Mouse (Mus musculus): ENCODE data around the gene Alkbh4. TPM values are rescaled to one million over a fixed set of nuclear protein-coding genes. Genes with fewer than 3 reads are reported as not detected.

Gene Alkbh4
- total RNA-seq, 2 experiments from 2014 or later, result 13.4 to 22.6 TPM

- no peak for ATAC-seq (replicated peaks; ENCODE audit: low FRiP score, poor library complexity, severe bottlenecking)
Measured at GRCm38 (mm10) chr5:136173606-136174463, 37.9 kb downstream of the Alkbh4 start.

- no peak for ATAC-seq (replicated peaks; ENCODE audit: low FRiP score, poor library complexity, severe bottlenecking)
Measured at GRCm38 (mm10) chr5:136179594-136179993, 43.6 kb downstream of the Alkbh4 start.

- no peak for ATAC-seq (replicated peaks; ENCODE audit: low FRiP score, poor library complexity, severe bottlenecking)
Measured at GRCm38 (mm10) chr5:136181197-136181596, 45.3 kb downstream of the Alkbh4 start.

GRCm38 (mm10) chr5:136182049-136182448 lies 46.1 kb downstream of the Alkbh4 start:
- ATAC-seq (replicated peaks; ENCODE audit: low FRiP score, poor library complexity, severe bottlenecking), result no peak

GRCm38 (mm10) chr5:136182830-136183229 lies 46.9 kb downstream of the Alkbh4 start:
- no peak for ATAC-seq (replicated peaks; ENCODE audit: low FRiP score, poor library complexity, severe bottlenecking)

GRCm38 (mm10) chr5:136183766-136184165 lies 47.8 kb downstream of the Alkbh4 start:
- no peak for ATAC-seq (replicated peaks; ENCODE audit: low FRiP score, poor library complexity, severe bottlenecking)

GRCm38 (mm10) chr5:136186723-136187122 lies 50.8 kb downstream of the Alkbh4 start:
- ATAC-seq (replicated peaks; ENCODE audit: low FRiP score, poor library complexity, severe bottlenecking), result no peak

Other genes starting within 250 kb of the Alkbh4 start
- not detected in 2 replicates for gene Hspb1, start 248.2 kb upstream of the Alkbh4 start, total RNA-seq (2015; ENCODE audit: low replicate concordance)
- gene Hspb1, start 248.2 kb upstream of the Alkbh4 start, total RNA-seq (2017; ENCODE audit: low replicate concordance), result not detected in 2 replicates
- gene Ywhag, start 201.5 kb upstream of the Alkbh4 start, total RNA-seq (2015; ENCODE audit: low replicate concordance), result 30.3 and 35.2 TPM in 2 replicates
- gene Ywhag, start 201.5 kb upstream of the Alkbh4 start, total RNA-seq (2017; ENCODE audit: low replicate concordance), result 11.6 and 12.2 TPM in 2 replicates
- gene Ssc4d, start 161.6 kb upstream of the Alkbh4 start, total RNA-seq (2015; ENCODE audit: low replicate concordance), result not detected in 2 replicates
- not detected in 2 replicates for gene Ssc4d, start 161.6 kb upstream of the Alkbh4 start, total RNA-seq (2017; ENCODE audit: low replicate concordance)
- not detected in 2 replicates for gene Zp3, start 156.0 kb upstream of the Alkbh4 start, total RNA-seq (2015; ENCODE audit: low replicate concordance)
- gene Zp3, start 156.0 kb upstream of the Alkbh4 start, total RNA-seq (2017; ENCODE audit: low replicate concordance), result not detected in 2 replicates
- gene Dtx2, start 141.3 kb upstream of the Alkbh4 start, total RNA-seq (2015; ENCODE audit: low replicate concordance), result 1.8 and 3.8 TPM in 2 replicates
- gene Dtx2, start 141.3 kb upstream of the Alkbh4 start, total RNA-seq (2017; ENCODE audit: low replicate concordance), result 0.13 and 2.3 TPM in 2 replicates
- not detected in 2 replicates for gene Upk3b, start 97.7 kb upstream of the Alkbh4 start, total RNA-seq (2015; ENCODE audit: low replicate concordance)
- not detected in 2 replicates for gene Upk3b, start 97.7 kb upstream of the Alkbh4 start, total RNA-seq (2017; ENCODE audit: low replicate concordance)
- gene Upk3bl, start 81.7 kb upstream of the Alkbh4 start, total RNA-seq (2015; ENCODE audit: low replicate concordance), result not detected in 2 replicates
- gene Upk3bl, start 81.7 kb upstream of the Alkbh4 start, total RNA-seq (2017; ENCODE audit: low replicate concordance), result not detected in 2 replicates
- 2.5 and 10.5 TPM in 2 replicates for gene Rasa4, start 52.2 kb upstream of the Alkbh4 start, total RNA-seq (2015; ENCODE audit: low replicate concordance)
- 0.83 and 2.8 TPM in 2 replicates for gene Rasa4, start 52.2 kb upstream of the Alkbh4 start, total RNA-seq (2017; ENCODE audit: low replicate concordance)
- gene Polr2j, start 19.5 kb upstream of the Alkbh4 start, total RNA-seq (2015; ENCODE audit: low replicate concordance), result 34.4 and 43.2 TPM in 2 replicates
- gene Polr2j, start 19.5 kb upstream of the Alkbh4 start, total RNA-seq (2017; ENCODE audit: low replicate concordance), result 32.5 and 45.4 TPM in 2 replicates
- gene Lrwd1, start 72 bp upstream of the Alkbh4 start, total RNA-seq (2015; ENCODE audit: low replicate concordance), result 24.1 and 31.9 TPM in 2 replicates
- 42.2 and 51.7 TPM in 2 replicates for gene Lrwd1, start 72 bp upstream of the Alkbh4 start, total RNA-seq (2017; ENCODE audit: low replicate concordance)
- gene Orai2, start 34.6 kb downstream of the Alkbh4 start, total RNA-seq (2015; ENCODE audit: low replicate concordance), result 7.5 and 7.6 TPM in 2 replicates
- 2.9 and 5.8 TPM in 2 replicates for gene Orai2, start 34.6 kb downstream of the Alkbh4 start, total RNA-seq (2017; ENCODE audit: low replicate concordance)
- 1.8 and 2.5 TPM in 2 replicates for gene Prkrip1, start 62.8 kb downstream of the Alkbh4 start, total RNA-seq (2015; ENCODE audit: low replicate concordance)
- 23.2 and 25.9 TPM in 2 replicates for gene Prkrip1, start 62.8 kb downstream of the Alkbh4 start, total RNA-seq (2017; ENCODE audit: low replicate concordance)
- 4.0 and 7.5 TPM in 2 replicates for gene Sh2b2, start 110.4 kb downstream of the Alkbh4 start, total RNA-seq (2015; ENCODE audit: low replicate concordance)
- 0.13 and 2.3 TPM in 2 replicates for gene Sh2b2, start 110.4 kb downstream of the Alkbh4 start, total RNA-seq (2017; ENCODE audit: low replicate concordance)

All from erythroid progenitor cell, adult 5-6 weeks (primary cell).